Mouse (Mus musculus): Measurements from ENCODE around the gene Olfr110. TPM values are rescaled to one million over a fixed set of nuclear protein-coding genes. Genes with fewer than 3 reads are reported as not detected.
"Not testable (repeated sequence)": the region's sequence is repeated elsewhere in the genome, so short reads cannot be mapped to it uniquely, and the experiment has no call there.

Olfr110 gene
- not detected in 2 replicates for total RNA-seq (2017)

DNA sequence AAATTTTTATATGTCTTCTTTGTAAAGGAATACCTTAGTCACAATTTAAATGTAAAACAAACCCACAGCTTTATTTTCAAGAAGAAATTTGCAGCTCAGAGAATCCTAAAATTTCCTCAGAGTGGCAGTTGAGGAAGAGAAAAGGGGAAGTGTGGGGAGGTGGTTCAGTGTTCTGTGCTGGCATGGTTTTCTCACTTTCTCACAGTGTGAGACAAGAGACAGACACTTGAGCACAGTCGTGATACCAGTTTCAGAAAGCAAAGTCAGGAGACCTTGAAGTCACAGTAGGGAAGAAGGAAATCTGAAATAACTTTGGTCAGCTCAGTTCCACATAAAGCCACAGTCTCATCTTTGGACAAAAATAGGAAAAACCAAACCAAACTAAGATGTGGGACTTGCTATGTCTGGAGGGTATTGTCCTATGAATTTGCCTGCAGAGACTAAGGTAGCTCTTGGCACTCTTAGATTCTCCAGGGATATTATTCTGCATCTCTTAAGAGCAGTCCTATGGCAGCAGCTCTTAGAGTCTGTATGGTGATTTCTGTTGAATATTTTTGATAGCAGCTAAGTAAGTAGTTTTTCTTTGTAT is at the start of gene Olfr110:
Gene Olfr110, plus strand, starts transcription at position 539 of the 589 bp plus-strand sequence.
- peak; percentile 79 for ATAC-seq (replicated peaks; ENCODE audit: low read depth, poor library complexity, severe bottlenecking)

DNA sequence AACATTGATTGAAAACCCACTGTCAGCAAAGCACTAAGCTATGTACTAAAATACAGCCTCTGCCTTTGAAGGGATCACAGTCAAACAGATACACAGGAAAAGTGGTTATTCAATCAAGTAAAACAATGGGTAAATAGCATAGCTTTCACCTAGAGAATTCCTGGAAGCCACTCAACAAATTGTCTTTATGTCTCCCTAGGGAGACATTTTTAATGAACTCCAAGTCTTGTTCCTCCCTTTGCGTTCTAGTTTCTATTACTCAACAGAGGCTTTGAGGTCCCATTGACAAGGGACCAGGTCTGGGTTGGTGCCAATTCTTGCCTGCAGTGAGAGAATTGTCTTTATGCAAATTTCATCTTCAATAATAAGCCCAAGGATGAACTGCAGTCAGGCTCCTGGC is 47.1 kb upstream of the Olfr110 start, which contains the start of gene Olfr108:
Gene Olfr108, plus strand, starts transcription at position 301 of the 400 bp plus-strand sequence.
- ATAC-seq (replicated peaks; ENCODE audit: low read depth, poor library complexity, severe bottlenecking), result no peak

DNA sequence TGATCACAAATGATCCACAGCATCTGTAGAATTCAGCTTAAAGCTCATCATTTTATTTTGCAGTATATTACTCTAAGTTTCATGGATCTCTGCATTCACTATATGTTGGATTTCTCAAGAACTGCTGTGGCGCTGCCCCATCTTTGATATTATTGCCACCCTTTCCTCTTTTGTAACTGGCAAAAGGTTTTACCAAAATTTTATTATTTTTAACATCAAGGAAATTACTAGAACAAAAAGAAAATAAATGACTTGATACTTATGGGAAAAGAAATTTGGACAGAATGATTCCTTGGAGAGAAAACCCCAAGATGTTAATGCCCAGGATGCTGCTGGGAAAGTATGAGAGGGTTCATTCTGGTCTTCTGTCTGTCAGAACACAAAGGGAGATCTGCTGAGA is 33.7 kb upstream of the Olfr110 start, which contains the start of gene Olfr109:
Gene Olfr109, plus strand, starts transcription at position 301 of the 400 bp plus-strand sequence.
- no peak for ATAC-seq (replicated peaks; ENCODE audit: low read depth, poor library complexity, severe bottlenecking)

DNA sequence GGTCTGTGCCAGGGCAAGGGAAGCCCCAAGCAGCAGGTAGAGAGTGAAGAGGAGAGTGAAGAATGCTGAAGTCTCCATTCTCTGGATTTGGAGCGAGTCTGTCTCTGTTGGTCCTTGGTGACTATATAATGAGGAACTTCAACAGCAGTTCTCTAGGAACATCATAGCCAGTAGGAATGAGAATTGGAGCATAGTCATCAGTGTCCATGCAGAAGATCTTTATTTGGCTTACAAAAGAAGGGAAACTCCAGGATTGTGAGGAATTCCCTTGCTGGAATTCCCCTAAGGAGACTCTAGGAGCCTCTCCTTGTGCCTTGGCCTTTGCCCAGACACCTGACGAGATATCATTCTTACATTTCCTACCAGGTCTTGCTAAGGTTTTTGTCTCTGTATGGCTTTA is 8.8 kb upstream of the Olfr110 start, which contains the start of gene H2-M2:
Gene H2-M2, minus strand, starts transcription at position 101 of the 400 bp plus-strand sequence.
- ATAC-seq (replicated peaks; ENCODE audit: low read depth, poor library complexity, severe bottlenecking), result no peak

DNA sequence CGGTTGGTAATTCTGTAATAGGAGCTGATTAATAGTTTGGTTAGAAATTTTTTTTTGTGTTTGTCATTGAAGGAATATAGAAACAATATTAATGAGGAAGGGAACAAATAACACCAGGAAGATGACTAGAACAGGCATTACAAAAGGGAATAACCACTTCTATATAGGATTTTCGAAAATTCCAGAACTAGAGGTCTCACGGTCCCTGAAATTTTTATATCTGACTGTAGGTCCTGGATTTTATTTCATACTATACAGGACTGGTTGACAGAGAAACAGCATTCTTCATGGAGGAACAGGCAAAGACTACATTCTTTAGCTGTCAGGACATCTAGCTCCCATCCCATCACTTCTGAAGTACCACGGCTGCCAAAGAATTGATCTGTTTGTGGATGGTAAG is 15.5 kb downstream of the Olfr110 start, which contains the start of gene Olfr111:
Gene Olfr111, plus strand, starts transcription at position 301 of the 400 bp plus-strand sequence.
- ATAC-seq (replicated peaks; ENCODE audit: low read depth, poor library complexity, severe bottlenecking), result no peak

DNA sequence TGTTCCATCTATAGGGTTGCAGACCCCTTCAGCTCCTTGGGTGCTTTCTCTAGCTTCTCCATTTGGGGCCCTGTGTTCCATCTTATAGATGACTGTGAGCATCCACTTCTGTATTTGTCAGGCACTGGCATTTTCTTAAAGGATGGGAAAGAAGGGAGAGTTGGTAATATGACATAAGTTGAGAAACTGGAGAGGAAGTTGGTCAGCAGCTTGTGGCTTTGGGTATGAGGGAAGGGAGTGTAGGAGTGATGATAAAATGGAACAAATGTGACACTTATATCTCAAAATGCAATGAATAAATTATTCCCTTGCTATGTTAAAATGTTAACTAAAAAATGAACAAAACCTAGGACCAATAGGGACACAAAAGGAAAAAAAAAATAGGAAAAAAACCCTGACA is 32.3 kb downstream of the Olfr110 start:
- ATAC-seq (replicated peaks; ENCODE audit: low read depth, poor library complexity, severe bottlenecking), result peak; percentile 93

DNA sequence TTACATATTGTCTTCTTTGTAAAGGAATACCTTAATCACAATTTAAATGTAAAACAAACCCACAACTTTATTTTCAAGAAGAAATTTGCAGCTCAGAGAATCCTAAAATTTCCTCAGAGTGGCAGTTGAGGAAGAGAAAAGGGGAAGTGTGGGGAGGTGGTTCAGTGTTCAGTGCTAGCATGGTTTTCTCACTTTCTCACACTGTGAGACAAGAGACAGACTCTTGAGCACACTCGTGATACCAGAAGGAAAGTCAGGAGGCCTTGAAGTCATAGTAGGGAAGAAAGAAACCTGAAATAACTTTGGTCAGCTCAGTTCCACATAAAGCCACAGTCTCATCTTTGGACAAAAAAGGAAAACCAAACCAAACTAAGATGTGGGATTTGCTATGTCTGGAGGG is 33.2 kb downstream of the Olfr110 start:
- peak; percentile 90 for ATAC-seq (replicated peaks; ENCODE audit: low read depth, poor library complexity, severe bottlenecking)

DNA sequence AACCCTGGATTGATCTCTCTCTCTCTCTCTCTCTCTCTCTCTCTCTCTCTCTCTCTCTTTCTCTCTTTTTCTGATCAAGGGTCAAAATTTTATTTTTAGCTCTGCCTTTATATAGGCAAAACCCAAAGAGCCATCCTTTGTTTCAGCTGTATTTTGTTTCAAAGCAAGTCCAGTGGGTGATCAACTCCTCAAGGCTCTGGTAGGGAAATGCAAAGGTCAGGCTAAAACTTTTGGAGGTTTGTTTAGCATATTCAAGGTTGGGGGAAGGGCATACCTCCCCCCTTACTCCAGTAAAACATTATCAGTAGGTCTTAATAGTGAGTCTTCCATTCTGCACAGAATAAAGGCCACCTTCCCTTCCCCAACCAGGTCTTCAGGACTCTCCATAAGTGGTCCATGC is 42.9 kb downstream of the Olfr110 start:
- ATAC-seq (replicated peaks; ENCODE audit: low read depth, poor library complexity, severe bottlenecking), result no peak

DNA sequence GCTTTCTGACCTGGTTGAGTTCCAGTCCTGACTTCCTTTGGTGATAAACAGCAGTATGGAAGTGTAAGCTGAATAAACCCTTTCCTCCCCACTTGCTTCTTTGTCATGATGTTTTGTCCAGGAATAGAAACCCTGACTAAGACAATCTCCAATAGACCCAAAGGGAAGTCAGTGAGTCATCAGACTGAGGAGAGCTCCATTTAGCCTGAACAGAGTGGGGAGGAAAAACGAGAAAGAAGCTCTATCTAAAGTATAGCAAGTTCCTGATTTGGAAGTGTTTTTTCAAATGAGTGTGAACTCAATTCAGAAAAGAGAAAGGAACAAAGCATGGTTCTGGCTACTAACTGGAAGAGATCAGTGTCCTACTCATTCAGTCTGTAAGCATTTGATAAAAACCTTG is 46.1 kb downstream of the Olfr110 start:
- ATAC-seq (replicated peaks; ENCODE audit: low read depth, poor library complexity, severe bottlenecking), result not testable (repeated sequence)

DNA sequence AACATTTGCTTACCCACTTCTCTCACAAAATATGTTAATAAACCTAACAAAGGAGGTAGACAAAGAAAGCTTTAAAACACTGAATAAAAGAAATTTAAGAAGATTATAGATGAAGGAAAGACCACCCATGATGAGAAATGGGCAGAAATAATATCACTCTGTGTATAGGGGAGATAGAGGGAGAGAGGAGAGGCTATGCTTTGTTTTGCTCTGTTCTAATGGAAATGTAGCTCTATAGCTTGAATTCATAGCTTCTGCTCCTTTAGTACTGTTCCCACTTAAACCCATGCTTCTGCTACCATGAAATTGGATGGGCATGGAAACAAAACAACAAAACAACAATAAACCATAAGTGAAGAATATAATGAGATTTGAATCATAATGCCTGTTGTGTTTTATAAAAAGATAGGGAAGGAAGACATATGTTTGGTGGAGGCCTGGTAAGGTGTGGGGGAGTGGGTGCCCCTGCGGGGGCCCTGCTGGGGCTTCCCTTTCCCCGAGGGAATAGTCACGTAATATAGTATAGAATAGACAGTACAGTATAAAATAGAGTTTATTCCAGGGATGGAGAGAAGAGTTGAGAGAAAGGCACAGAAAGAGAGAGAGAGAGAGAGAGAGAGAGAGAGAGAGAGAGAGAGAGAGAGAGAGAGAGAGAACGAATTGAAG is 49.3 kb downstream of the Olfr110 start:
- ATAC-seq (replicated peaks; ENCODE audit: low read depth, poor library complexity, severe bottlenecking), result no peak

DNA sequence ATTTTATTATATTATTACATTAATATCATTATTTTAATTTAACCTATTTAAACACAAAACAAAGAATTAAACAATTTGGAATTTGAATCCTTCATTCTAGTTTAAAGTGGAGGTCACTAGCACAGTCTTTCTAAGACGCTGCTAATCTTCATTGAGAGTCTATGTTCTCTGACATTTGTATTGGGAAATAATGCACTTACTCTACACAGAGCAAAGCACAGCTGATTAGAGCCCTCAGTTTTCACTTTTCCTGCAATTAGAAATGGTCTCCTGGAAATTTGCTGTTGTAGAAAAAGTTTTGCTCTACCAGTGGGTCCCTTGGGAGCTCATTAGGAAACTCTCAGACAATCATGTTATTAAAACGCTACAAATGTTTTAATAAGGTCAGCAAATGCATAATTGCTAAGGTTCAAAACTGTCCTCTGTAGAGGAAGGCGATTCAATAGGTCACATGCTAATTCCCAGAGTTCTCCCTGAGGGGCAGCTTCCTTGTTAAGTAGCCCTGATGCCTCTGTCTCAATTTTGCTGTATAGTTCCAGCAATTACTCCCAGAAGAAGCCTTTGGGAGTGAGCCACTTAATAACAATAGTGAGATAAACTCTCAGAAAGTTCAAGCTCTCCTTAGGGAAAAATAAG is 51.6 kb downstream of the Olfr110 start:
- ATAC-seq (replicated peaks; ENCODE audit: low read depth, poor library complexity, severe bottlenecking), result no peak

Other genes starting within 250 kb of the Olfr110 start
- gene Olfr98, start 228.7 kb upstream of the Olfr110 start, total RNA-seq (2017), result not detected in 2 replicates
- gene H2-M3, start 222.2 kb upstream of the Olfr110 start, total RNA-seq (2017), result 20.5 and 23.4 TPM in 2 replicates
- gene Olfr99, start 209.0 kb upstream of the Olfr110 start, total RNA-seq (2017), result 1.8 TPM in 1 of 2 replicates, not detected in the other
- not detected in 2 replicates for gene Olfr101, start 188.2 kb upstream of the Olfr110 start, total RNA-seq (2017)
- gene Olfr102, start 175.4 kb upstream of the Olfr110 start, total RNA-seq (2017), result not detected in 2 replicates
- gene Olfr103, start 152.8 kb upstream of the Olfr110 start, total RNA-seq (2017), result not detected in 2 replicates
- gene Olfr104-ps, start 132.9 kb upstream of the Olfr110 start, total RNA-seq (2017), result not detected in 2 replicates
- gene Olfr105-ps, start 113.4 kb upstream of the Olfr110 start, total RNA-seq (2017), result not detected in 2 replicates
- gene Olfr106-ps, start 102.1 kb upstream of the Olfr110 start, total RNA-seq (2017), result not detected in 2 replicates
- not detected in 2 replicates for gene Olfr107, start 93.2 kb upstream of the Olfr110 start, total RNA-seq (2017)
- not detected in 2 replicates for gene Olfr108, start 47.0 kb upstream of the Olfr110 start, total RNA-seq (2017)
- not detected in 2 replicates for gene Olfr109, start 33.6 kb upstream of the Olfr110 start, total RNA-seq (2017)
- not detected in 2 replicates for gene H2-M2, start 8.9 kb upstream of the Olfr110 start, total RNA-seq (2017)
- gene Olfr111, start 15.6 kb downstream of the Olfr110 start, total RNA-seq (2017), result not detected in 2 replicates
- gene Olfr112, start 77.0 kb downstream of the Olfr110 start, total RNA-seq (2017), result not detected in 2 replicates
- not detected in 2 replicates for gene Olfr113, start 85.2 kb downstream of the Olfr110 start, total RNA-seq (2017)
- gene Olfr114, start 100.3 kb downstream of the Olfr110 start, total RNA-seq (2017), result not detected in 2 replicates
- gene Olfr115, start 134.6 kb downstream of the Olfr110 start, total RNA-seq (2017), result not detected in 2 replicates
- gene Olfr116, start 134.7 kb downstream of the Olfr110 start, total RNA-seq (2017), result not detected in 2 replicates
- gene Olfr117, start 171.3 kb downstream of the Olfr110 start, total RNA-seq (2017), result not detected in 2 replicates
- gene Olfr118, start 174.5 kb downstream of the Olfr110 start, total RNA-seq (2017), result not detected in 2 replicates
- not detected in 2 replicates for gene Olfr119, start 204.1 kb downstream of the Olfr110 start, total RNA-seq (2017)
- not detected in 2 replicates for gene Olfr120, start 229.3 kb downstream of the Olfr110 start, total RNA-seq (2017)